Mouse (Mus musculus) intestine, embryonic 14.5 days (tissue): ENCODE measurements at regions not wholly inside any gene's neighbourhood (a gene's known extent, or its start where the extent isn't known, plus 50 kb on each side); places are given as distances from the start of the nearest gene placed in this dataset.

ENCODE experiments used
- ATAC-seq: fragments of 200-750 bp; cut with Nextera tagmentation; replicated peaks from 2 replicates; pipeline ENCODE4 v1.8.0; 2017; ENCODE audit warnings: low read depth, moderate number of reproducible peaks, moderate TSS enrichment, moderate library complexity; ENCODE audit not compliant: low FRiP score, low TSS enrichment
- DNase-seq: peaks from one replicate; pipeline ENCODE4 v3.0.0-alpha.2; 2018; ENCODE audit warnings: low spot score
- H3K27ac ChIP-seq: fragments of 300-500 bp; sonication (generic); 2 replicates; pipeline ENCODE4 v1.5.1; 2014; ENCODE audit warnings: low read depth, mild to moderate bottlenecking, control low read depth
- H3K27me3 ChIP-seq: fragments of 300-500 bp; sonication (generic); replicated peaks from 2 replicates; pipeline ENCODE4 v1.6.1; 2014; ENCODE audit warnings: low read length, control low read depth; ENCODE audit not compliant: control insufficient read depth, insufficient read depth
- H3K36me3 ChIP-seq: fragments of 300-500 bp; sonication (generic); 2 replicates; pipeline ENCODE4 v1.6.1; 2014; ENCODE audit warnings: low read length, control low read depth; ENCODE audit not compliant: control insufficient read depth, insufficient read depth
- H3K4me1 ChIP-seq: fragments of 300-500 bp; sonication (generic); replicated peaks from 2 replicates; pipeline ENCODE4 v1.6.1; 2014; ENCODE audit warnings: low read length, control low read depth, mixed read lengths; ENCODE audit not compliant: control insufficient read depth, insufficient read depth
- H3K4me2 ChIP-seq: fragments of 300-500 bp; sonication (generic); 2 replicates; pipeline ENCODE4 v1.6.1; 2014; ENCODE audit warnings: low read length
- H3K4me3 ChIP-seq: fragments of 300-500 bp; sonication (generic); 2 replicates; pipeline ENCODE4 v1.5.1; 2014; ENCODE audit warnings: low read depth, low read length, control low read depth, mixed read lengths
- H3K9ac ChIP-seq: fragments of 300-500 bp; sonication (generic); 2 replicates; pipeline ENCODE4 v1.6.1; 2014; ENCODE audit warnings: mild to moderate bottlenecking, low read length
- H3K9me3 ChIP-seq: fragments of 300-500 bp; sonication (generic); 2 replicates; pipeline ENCODE4 v1.6.1; 2016; ENCODE audit warnings: low read length, control low read depth; ENCODE audit not compliant: control insufficient read depth
- WGBS: fragments of 180-500 bp; shearing (Covaris S2); extraction: QIAGEN DNeasy Blood & Tissue Kit; methylation state at CpG from one replicate; pipeline ENCODE4 v1.1.7; 2014; 5-methylcytosine and 5-hydroxymethylcytosine counted together

DNA sequence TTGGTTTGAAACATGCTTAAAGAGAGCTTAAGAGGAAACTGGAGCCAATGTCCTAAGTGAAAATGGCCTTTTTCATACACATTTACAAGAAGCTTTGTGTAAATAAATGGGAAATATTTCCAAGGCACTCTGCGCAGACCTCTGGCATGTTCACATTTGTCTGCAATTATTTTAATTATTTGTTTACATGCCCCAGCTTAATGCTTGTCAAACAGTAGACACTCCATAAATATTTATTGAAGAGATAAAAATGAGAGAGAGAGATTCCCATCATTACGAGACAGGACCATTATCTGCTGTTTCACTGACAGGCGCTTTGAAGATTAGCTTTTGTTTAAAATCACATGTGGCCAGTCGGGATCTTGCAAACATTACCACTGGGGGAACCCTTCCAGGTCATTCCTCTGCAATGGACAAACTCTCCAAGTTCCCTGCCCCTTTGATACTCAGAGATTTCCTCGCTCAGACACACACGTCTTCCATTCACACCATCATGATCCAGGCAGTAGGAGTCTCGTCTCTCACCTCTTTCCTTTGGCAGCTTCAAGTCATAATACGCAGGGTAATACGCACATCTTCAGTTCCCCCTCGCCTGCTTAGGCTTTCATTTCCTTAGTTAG lies 154.3 kb downstream of the Hs3st3b1 start:
- no peak for ATAC-seq
- WGBS, result 40% methylated on average over 10 of the region's 10 CpGs

DNA sequence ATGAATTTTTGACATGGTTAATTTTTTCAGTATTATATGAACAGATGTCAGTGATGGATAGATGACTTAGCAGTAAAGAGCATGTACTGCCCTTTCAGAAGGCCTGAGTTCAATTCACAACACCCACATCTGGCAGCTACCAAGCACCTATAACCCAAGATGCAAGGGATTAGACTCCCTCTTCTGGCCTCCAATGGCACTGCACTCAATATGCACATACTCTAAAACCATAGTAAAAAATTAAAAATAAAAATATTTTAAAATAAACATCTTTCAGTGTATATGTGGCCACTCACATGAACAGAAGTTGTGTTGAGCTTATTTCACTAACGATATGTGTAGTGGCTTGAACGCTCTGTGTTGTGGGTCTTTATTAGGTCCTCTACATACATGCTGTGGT lies 152.4 kb downstream of the Hs3st3b1 start:
- WGBS, result 97% methylated on average over 2 of the region's 2 CpGs
- Histone ChIP-seq H3K27ac (no peak overlapping the region), H3K4me3 (no peak overlapping the region), H3K27me3 (no peaks in the 10 kb centered on the region), H3K9me3 (no peaks in the 10 kb centered on the region), H3K36me3 (no peaks in the 10 kb centered on the region), H3K4me2 (no peak overlapping the region), H3K9ac (no peak overlapping the region), H3K4me1 (0 out of 2 replicates have a peak, but pooled peaks cover 6% of the 10 kb centered on the region)
- ATAC-seq (no peak), DNase-seq (no peak)

More for the DNA sequence above, 154.3 kb downstream of the Hs3st3b1 start:
- no peaks in the 10 kb centered on the region for H3K9me3 ChIP-seq
- no peak overlapping the region for H3K4me3 ChIP-seq
- H3K4me2 ChIP-seq, result no peak overlapping the region
- no peaks in the 10 kb centered on the region for H3K36me3 ChIP-seq
- DNase-seq, result no peak
- no peaks in the 10 kb centered on the region for H3K27me3 ChIP-seq
- no peak overlapping the region for H3K9ac ChIP-seq
- no peak overlapping the region for H3K27ac ChIP-seq
- 0 out of 2 replicates have a peak, but pooled peaks cover 6% of the 10 kb centered on the region for H3K4me1 ChIP-seq

DNA sequence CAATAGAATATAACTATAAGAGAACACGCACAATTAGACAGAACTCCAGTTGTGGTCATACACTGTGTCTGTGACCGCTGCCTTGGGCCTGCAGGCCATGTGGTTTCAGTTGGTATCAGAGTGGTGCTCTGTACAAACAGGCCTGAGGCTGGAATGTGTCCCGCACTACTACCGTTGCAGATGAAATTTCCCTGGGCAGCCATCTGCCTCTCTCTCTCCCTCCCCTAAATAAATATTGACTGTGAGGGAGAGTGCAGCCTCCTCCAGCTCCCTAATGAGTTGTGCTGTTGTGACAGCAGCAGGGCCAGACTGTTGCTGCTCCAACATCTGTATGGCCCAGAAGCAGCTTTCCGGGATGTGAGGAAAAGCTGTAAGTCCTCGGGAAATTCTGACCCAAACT lies 146.7 kb downstream of the Hs3st3b1 start:
- 38% methylated on average over 6 of the region's 6 CpGs for WGBS
- DNase-seq (no peak), ATAC-seq (no peak)
- H3K36me3 ChIP-seq, result no peaks in the 10 kb centered on the region
- no peak overlapping the region for H3K9ac ChIP-seq
- H3K4me1 ChIP-seq, result no peaks in the 10 kb centered on the region
- H3K27ac ChIP-seq, result no peak overlapping the region
- no peaks in the 10 kb centered on the region for H3K9me3 ChIP-seq
- H3K4me3 ChIP-seq, result no peak overlapping the region
- no peaks in the 10 kb centered on the region for H3K27me3 ChIP-seq
- no peak overlapping the region for H3K4me2 ChIP-seq

GRCm38 (mm10) chr11:63779371-63779770 lies 142.7 kb downstream of the Hs3st3b1 start:
- H3K36me3 ChIP-seq, result no peaks in the 10 kb centered on the region
- no peak overlapping the region for H3K9ac ChIP-seq
- 75% methylated on average over 6 of the region's 6 CpGs for WGBS
- no peaks in the 10 kb centered on the region for H3K4me1 ChIP-seq
- no peak overlapping the region for H3K27ac ChIP-seq
- H3K4me2 ChIP-seq, result no peak overlapping the region
- H3K9me3 ChIP-seq, result no peaks in the 10 kb centered on the region
- DNase-seq (no peak), ATAC-seq (no peak)
- H3K4me3 ChIP-seq, result no peak overlapping the region
- H3K27me3 ChIP-seq, result no peaks in the 10 kb centered on the region

GRCm38 (mm10) chr11:63781967-63782915 lies 139.8 kb downstream of the Hs3st3b1 start:
- Histone ChIP-seq H3K4me3 (no peak overlapping the region), H3K27me3 (no peaks in the 10 kb centered on the region), H3K36me3 (no peaks in the 10 kb centered on the region), H3K9me3 (no peaks in the 10 kb centered on the region), H3K9ac (no peak overlapping the region), H3K4me1 (no peaks in the 10 kb centered on the region), H3K27ac (no peak overlapping the region), H3K4me2 (no peak overlapping the region)
- ATAC-seq (no peak), DNase-seq (no peak)
- WGBS, result 73% methylated on average over 19 of the region's 19 CpGs

- Histone ChIP-seq H3K27me3 (no peaks in the 10 kb centered on the region), H3K4me3 (no peak overlapping the region), H3K4me2 (no peak overlapping the region), H3K9ac (no peak overlapping the region), H3K36me3 (no peaks in the 10 kb centered on the region), H3K27ac (no peak overlapping the region), H3K4me1 (no peaks in the 10 kb centered on the region; the same call in 1 of the 2 replicates), H3K9me3 (no peaks in the 10 kb centered on the region)
- DNase-seq (no peak), ATAC-seq (no peak)
- WGBS, result 43% methylated on average over 8 of the region's 8 CpGs
These were observed 136.7 kb downstream of the Hs3st3b1 start for GRCm38 (mm10) chr11:63785281-63785886.

GRCm38 (mm10) chr11:63785965-63786364 lies 136.1 kb downstream of the Hs3st3b1 start:
- Histone ChIP-seq H3K27me3 (no peaks in the 10 kb centered on the region), H3K36me3 (no peaks in the 10 kb centered on the region), H3K4me2 (no peak overlapping the region), H3K4me1 (no peaks in the 10 kb centered on the region; the same call in 1 of the 2 replicates), H3K9me3 (no peaks in the 10 kb centered on the region), H3K27ac (no peak overlapping the region), H3K9ac (no peak overlapping the region), H3K4me3 (no peak overlapping the region)
- no peak for ATAC-seq
- DNase-seq, result no peak
- WGBS, result 72% methylated on average over 4 of the region's 4 CpGs

DNA sequence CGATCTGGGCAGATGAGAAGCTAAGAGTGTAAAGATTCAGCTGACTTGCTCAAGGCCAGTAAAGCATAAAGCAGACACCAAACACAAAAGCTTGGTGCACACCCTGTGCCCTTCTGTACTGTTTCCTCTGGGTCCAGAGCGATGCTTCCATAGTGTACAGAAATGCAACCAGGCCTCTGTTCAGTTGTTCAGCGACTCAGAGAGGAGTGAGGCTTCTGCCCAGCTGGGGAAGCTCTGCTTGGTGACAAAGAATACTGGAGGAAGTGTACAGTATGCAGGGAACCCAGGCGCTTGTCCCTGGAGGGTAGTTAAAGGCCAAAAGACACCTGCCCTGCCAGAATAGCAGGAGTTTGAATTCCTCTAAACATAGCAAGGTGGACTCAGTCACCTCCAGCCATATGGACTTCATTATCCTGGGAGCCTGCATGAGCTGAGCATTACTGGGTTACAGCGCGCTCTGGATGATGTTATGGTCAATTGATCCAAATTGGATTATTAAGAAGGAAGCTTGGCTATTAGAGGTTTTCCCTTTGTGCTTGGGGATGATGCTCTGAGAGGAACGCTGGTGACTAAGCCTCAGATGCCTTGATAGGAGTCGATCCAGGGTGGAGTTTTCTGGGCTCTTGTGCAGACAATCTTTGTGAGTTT lies 132.5 kb downstream of the Hs3st3b1 start:
- DNase-seq (peak; percentile 49), ATAC-seq (no peak)
- 66% methylated on average over 8 of the region's 8 CpGs for WGBS
- Histone ChIP-seq H3K4me2 (no peak overlapping the region), H3K36me3 (no peaks in the 10 kb centered on the region), H3K4me3 (no peak overlapping the region), H3K9ac (no peak overlapping the region), H3K9me3 (no peaks in the 10 kb centered on the region), H3K27me3 (no peaks in the 10 kb centered on the region), H3K4me1 (no peaks in the 10 kb centered on the region; the same call in 1 of the 2 replicates), H3K27ac (no peak overlapping the region)
